Mouse (Mus musculus) cerebellum, adult 18-20 months (tissue): ENCODE results near the gene Ifi35.
A peak's percentile ranks its signal among the peaks of the same experiment; 100 is the strongest.
"Not testable (repeated sequence)": the region's sequence is repeated elsewhere in the genome, so short reads cannot be mapped to it uniquely, and the experiment has no call there.

Source experiments
- DNase-seq, 2 experiments: peaks; one replicate each; pipeline ENCODE4 v3.0.0; 2021

The Ifi35 gene

DNA sequence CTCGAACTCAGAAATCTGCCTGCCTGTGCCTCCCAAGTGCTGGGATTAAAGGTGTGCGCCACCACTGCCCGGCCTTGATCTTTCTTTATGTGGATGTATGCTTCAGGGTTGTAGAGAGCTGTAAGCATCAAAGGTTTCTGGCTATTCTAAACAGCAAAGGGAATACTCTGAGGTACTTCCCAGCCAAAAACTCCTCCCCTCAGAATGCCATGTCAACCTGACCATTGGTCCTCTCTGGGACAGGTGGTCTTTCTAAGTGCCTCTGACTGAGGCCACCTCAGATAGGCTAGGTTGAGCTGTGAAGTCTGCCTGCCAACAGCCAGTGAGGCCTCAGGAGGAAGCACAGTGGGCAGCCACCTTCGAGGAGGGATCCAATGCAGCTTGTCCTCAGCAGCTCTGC lies 692 bp downstream of the Ifi35 start:
- DNase-seq = no peak

DNA sequence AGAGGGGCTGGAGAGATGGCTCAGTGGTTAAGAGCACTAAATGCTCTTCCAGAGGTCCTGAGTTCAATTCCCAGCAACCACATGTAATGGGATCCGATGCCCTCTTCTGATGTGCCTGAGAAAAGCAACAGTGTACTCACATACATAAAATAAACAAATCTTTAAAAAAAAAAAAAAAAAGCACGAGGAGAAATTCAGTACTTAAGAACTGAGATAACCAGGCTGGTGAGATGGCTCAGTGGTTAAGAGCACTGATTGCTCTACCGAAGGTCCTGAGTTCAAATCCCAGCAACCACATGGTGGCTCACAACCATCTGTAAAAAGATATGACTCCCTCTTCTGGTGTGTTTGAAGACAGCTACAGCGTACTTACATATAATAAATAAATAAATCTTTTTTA lies 1.4 kb downstream of the Ifi35 start:
- not testable (repeated sequence) for DNase-seq

DNA sequence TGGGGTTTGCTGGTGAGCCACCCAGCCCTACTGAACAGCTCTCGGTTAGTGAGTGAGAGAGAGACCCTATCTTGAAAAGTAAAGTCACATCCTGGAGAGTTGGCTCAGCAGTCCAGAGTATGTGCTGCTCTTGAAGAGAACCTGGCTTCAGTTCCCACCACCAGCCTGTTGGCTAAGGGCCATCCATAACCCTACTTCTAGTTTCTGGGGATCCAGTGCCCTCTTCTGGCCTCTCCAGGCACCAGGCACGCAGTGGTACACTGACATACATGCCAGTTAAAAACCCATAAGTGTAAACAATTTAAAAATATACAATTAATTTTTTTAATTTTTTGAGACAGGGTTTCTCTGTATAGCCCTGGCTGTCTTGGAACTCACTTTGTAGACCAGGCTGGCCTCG lies 2.2 kb downstream of the Ifi35 start:
- DNase-seq = no peak

DNA sequence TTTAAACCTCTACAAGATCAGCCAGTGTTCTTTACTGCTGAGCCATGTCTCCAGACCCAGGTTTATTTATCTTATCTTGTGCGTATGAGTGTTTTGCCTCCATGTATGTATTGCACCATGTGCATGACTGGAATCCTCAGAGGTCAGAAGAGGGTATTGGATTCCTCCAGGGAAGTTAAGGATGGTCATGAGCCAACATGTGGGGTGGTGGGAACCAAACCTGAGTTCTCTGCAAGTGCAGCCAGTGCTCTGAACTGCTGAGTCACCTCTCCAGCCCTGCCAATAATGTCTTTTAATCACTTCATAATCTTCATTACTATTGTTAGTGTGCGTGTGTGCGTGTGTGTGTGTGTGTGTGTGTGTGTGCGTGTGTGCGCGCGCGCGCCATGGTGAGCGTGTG lies 3.3 kb downstream of the Ifi35 start:
- DNase-seq = no peak

DNA sequence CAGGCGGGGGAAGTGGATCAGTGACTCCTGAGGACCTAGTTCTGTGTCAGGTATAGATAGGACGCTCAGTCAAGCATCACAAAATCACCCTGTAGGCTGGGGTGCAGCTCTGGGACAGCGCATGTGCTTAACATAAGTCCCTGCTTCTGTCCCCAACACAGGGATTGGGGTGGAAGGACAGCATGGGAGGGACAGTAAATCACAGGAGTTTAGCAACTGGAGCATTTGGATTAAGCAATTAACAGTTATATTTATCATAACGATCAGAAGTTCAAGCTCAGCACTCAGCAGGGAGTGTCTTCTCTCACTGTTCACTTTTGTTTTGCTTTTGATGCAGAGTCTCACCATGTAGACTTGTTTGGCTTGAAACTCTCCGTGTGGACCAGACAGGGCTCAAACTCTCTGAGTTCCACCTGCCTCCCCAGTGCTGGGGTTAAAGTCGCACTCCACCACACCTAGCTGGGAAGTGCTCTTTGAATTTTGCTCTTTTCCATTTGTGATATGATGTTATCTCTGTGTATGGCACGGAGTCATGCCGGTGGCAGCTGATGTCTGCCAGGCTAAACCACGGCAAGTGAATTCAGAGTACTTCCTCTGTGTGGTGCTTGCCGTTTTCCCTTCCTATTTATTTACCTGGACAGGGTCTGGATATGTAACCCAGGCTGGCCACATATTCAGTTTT lies 4.0 kb downstream of the Ifi35 start:
- no peak for DNase-seq

DNA sequence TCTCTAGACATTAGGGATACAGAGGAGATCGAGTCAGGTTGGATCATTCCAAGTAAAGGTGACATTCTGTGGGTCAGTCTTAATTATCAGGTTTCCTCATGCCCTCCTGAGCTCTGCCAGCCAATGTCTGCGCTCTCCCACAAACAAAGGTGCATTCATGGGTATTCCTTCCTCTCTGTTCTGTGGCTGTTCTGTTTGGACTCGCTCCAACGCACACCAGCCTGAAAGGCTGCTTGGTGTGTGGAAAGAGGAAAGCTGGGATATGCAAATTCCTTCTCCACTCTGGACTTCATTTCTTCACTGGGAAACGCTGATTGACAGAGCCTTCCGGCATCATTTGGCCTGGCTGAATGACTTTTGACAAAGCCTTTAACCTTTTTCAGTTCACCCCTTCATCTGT lies 6.5 kb downstream of the Ifi35 start:
- no peak for DNase-seq

DNA sequence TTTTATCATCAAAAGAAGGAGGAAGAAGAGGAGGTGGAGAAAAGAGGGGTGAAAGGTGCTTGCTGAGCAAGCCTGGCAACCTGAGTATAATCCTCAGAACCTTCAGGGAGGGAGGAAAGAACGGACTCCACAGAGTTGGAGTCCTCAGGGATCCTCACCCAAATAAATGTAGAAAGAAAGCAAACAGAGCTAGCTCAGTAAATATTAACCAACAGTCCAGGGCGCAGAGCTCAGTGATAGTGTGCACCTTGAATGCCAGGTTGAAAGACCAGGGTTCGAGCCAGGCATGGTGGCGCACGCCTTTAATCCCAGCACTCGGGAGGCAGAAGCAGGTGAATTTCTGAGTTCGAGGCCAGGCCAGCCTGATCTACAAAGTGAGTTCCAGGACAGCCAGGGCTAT lies 7.4 kb downstream of the Ifi35 start:
- DNase-seq = no peak

DNA sequence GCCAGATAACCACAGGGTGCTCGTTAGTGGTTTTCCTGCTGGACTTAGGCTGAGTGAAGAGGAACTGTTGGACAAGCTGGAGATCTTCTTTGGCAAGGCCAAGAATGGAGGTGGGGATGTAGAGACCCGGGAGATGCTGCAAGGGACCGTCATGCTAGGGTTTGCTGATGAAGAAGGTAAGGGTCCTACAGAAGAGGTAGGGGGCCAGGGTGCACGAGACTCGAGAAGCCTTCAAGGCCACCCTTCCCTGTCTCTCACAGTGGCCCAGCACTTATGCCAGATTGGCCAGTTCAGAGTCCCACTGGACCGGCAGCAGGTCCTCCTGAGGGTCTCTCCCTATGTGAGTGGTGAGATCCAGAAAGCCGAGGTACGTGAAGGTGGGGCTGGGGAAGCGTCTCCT lies 9.4 kb downstream of the Ifi35 start:
- DNase-seq = no peak

DNA sequence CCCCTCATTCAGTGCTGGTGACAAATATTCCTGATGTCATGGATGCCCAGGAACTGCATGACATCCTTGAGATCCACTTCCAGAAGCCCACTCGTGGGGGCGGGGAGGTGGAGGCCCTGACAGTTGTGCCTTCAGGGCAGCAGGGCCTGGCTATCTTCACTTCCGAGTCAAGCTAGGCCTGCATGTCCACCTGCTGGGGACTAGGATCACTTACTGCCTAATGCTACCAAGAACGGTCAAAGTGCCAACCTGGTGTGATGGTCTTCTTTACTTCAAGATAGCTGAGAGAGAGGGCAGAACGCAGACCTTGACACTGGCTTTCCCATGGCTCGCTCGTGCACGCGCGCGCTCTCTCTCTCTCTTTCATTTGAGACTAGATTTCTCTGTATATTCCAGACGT lies 10.0 kb downstream of the Ifi35 start:
- no peak for DNase-seq

DNA sequence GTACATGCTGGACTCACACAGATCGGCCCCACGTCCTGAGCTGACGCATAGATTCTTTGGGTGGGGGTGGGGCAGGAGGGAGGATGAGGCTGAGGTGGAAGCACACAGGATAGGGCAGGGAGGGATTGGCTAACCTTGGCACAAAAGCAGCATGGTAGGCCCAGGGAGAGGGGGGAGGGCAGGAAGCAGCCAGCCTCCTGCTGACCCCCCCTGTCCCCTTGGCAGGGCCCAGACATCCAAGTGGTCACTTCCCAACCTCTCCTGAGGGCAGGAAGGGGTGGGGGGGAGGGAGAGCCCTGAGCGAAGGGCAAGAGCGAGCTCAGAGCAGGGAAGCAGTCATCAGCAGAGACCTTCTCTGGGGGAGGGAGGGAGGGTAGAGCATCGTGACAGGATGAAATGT lies 11.5 kb downstream of the Ifi35 start:
- no peak for DNase-seq

DNA sequence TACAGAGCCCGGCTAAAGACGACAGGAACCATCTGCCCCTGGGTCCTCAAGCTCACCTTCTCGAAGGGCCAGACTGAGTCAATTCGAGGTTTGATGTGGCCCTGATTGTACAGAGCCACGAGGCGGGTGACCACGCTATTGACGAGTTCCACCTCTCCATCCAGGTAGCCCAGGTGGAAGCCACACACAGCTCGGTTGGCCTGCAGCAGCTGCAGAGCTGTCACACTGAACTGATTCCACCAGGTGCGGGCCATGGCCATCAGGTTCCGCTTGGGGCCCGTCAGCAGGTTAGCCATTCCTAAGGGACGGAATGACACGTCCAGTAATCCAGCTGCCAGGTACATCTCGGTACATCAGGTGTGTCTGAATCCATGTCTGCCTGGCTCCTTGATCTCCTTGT lies 12.1 kb downstream of the Ifi35 start:
- no peak for DNase-seq

DNA sequence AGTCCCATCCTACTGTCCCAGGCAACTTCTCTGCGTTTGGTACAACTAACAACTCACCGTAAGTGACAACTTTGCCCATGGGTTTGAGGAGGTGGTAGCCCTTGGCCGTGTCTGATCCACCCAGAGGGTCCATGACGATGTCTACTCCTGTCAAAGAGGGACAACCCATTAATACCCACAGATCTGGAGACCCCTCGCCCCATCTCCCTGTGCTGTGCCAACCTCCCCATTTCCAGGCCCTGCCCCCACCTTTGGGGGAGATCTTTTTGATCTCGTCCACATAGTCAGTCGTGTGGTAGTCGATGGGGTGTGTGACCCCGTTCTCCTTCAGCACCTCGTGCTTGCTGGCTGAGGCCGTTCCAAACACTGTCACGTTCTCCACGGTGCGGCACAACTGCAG lies 13.9 kb downstream of the Ifi35 start:
- DNase-seq = no peak

DNA sequence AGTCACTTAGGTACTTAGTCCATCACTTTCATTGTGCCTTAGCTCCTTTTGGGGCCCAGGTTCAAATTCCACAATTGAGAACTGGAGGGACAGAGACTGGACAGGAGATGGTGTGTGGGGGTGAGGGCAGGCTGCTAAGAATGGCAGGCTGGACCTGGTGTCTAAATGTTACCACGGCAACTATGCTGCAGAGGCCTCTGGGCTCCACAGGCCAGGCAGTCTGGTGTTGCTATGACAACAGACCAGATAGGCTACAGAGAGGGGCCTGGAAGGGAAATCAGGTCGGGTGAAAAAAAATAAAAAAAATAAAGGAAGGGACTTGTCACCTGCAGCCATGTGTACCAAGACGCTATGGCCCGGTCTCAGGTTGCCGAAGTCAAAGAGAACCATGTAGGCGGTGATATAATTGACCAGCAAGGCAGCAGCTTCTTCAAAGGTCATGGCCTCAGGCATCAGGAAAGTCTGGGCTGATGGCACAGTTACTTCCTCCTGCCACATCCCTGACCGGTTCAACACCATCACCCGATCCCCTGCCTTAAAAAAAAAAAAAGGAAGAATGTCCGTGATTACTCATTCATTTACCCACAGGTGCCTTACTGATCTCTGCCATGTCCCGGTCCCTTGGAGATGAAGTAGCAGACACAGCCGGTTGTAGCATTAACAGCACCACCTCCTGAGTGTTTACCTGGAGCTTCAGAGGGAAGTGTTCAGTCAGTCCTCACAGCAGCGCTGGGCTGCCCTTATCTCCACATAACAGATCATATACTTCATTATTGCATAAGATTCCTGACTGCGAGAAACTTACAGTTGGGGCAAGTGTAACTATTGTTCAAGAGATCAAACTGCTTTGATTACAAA lies 14.6 kb downstream of the Ifi35 start:
- no peak for DNase-seq

DNA sequence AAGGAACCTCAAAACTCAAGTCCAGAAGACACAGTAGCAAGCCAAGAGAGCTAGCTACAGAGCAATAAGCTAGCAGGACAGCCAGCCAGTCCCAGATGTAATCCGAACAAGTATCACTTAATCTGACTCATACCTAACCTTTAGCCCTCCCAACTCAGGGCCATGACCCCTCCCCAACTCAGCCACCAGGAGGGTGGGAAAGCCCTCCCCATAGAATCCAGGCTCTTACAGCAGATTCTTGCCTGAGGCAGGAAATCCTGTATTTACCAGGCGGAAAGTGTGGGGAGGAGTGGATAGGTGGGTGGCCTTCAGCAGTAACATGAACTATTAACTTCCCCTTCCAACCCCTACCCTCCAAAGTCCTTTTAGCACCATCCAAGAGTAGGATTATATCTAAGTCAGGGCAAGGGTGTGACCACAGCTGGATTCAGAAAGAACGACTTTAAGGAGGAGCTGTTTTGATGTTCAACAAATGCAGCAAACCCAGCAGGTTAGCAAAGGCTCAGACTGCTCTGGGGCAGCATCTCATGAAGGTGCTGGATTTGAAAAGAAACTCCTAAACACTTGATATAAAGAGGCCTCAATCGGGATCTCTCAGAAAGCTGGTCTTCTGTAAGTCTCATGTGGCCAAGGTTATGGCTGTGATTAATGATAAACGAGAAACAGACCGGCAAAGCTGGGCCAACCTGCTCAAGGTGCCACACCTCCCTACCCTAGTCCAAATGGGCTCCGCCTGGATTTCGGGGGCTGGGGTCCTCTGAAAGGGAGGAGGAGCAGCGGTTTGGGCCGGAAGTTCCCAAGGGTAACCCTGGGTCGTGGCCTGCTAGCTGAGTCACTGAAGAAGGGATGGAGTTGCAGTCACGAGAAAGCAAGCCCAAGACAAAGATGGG lies 16.2 kb downstream of the Ifi35 start, which contains the start of gene Rnd2:
Gene Rnd2, plus strand, starts transcription at position 789 of the 890 bp plus-strand sequence.
- no peak for DNase-seq

DNA sequence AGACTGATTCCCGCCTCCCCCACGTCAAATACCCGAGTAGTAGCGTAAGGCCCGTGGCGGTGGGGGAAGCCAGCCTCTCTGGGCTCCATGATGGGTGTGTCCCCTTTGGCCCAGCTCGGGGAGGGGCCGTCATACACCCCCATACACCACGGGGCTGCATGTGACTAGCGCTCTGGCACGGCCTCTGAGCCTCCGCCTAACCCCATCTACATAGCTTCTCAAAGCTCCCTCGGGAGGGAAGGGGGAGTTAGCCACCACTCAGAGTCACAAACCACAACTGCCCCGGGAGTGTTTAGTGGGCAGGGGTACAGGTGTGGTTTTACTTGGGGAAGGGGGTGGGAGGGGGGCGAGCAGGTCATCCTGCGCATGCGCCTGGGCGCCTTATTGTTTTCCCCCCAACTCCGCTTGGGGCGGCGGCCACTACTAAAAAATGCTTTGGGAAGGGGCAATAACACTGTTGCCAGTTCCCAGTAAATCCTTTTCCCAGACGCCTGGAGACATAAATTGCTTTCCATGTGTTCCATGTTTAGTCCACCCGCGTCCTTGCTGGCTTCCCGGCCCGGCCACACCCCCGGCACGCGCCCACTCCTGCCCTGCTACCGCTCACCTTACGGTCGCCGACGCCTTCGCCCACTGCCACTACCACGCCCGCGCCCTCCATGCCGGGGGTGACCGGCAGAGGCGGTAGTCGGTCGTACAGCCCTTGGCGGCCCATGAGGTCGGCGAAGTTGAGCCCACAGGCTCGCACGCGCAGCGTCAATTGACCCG lies 17.1 kb downstream of the Ifi35 start:
- DNase-seq = peak; percentile 18 to 22

DNA sequence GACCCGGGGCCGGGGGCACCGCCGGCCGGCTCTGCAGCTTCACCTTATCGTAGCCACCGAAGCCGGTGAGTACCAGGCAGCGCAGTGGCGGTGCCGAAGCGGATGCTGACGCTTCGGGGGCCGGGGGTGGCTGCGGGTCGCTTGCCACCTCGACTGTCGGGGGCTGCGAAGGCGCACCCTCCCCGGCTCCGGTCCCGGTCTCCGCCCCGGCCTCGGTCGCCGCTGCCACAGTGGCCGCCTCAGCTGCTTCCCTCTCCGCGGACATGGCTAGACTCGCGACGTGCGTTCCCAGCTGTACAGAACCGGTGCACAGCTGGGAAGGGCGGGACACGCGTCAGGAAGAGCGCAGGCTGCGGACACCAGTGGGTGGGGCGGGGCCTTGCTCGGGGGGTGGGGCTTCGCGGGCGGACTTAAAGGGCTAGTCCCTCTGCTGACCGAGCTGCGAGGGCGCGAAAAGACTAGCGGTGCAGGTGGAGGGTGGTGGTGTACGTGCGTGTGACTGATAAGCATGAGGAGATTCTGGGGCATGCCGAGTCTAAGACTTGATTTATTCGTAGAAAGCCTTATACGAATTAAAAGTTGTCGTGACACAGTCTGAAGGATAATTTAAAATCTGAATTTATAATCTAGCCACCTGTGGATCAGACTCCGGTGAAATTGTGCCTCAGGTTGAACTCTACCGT lies 17.8 kb downstream of the Ifi35 start, which contains the start of gene Vat1:
Gene Vat1, minus strand, starts transcription at position 362 of the 683 bp plus-strand sequence.
- DNase-seq = peak; percentile 64 to 66

DNA sequence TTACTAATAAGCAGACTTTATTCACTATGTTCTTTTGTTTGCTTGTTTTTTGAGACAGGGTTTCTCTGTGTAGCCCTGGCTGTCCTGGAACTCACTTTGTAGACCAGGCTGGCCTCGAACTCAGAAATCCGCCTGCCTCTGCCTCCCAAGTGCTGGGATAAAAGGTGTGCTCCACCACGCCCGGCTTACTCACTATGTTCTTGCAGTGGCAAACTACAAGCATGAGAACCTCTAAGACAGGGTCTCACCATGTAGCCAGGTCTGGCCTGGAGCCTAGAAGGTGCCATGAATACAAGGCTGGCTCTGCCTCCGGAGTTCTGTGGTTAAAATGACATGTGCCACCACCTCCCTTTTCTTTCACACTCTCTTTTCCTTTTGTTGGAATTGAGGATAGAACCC lies 18.3 kb downstream of the Ifi35 start:
- not testable (repeated sequence) for DNase-seq

DNA sequence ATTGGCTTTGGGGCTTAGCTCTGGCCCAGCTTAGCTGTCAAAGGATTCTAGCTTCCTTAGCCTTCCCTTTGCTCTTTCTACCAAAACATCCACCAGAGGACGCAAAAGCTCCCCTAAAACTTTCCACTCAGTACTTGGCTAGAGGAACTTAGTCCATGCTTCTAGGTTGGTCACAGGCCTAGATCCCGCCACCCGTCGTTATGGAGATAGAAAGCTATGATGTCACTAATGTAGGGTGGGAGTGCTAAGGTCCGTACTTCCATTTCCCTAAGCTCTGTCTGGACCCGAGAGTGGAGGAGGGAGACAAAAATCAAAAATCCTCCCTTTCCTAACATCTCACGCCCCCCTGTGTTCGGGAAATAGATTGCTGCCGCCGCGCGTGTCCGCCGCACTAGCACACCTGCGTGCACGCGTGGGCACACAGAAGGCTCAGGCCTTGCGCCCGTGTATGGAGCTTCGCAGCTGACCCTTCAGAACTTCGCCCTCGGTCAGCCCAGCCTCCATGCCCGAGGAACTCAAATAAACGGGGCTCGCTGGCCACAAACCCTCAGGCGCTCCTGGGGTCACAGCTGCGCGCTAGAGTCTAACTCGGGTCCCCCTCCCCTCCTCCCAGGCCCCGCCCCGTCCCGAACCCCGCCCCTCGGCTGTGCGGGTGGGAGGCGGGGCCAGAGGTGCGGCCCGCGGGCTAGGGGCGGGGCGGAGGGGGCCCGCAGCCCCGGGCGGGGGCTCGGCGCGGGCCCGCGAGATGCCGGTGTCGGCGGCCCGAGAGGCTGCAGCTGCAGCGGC lies 19.5 kb downstream of the Ifi35 start:
- peak; percentile 59 to 76 for DNase-seq

DNA sequence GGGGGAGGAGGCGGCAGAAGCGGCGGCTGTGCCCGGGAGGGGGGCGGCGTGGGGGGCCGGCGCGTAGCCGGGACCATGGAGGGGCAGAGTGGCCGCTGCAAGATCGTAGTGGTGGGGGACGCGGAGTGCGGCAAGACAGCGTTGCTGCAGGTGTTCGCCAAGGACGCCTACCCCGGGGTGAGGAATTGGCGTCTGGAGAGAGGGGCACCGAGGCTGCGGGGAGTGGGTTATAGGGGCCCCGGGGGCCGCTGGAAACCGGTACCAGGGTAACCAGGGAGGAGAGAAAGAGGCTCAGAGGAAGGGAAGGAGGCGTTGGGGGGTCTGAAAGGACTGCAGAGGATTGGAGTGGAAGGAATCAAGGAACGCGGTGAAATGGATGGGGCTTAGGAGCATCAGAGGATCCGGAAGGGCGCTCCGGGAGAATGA lies 20.1 kb downstream of the Ifi35 start:
- DNase-seq = peak in 1 of 2 experiments; percentile 24

DNA sequence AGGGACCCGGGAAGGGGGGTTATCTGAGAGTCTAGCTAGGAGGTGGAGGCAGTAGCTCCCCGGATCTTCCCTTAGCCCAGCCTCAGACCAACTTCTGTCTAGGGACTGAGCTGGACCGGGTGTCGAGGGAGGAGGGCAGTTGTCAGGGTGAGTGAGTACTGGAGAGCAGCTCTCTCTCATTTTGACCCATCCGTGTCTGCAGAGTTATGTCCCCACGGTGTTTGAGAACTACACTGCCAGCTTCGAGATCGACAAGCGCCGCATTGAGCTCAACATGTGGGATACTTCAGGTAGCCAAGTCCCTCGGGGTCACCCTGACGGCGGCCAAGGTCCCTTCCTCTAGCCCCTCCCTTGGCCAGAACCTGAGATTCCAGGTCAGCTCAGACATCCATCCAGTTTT lies 20.5 kb downstream of the Ifi35 start:
- DNase-seq = peak in 1 of 2 experiments; percentile 27

DNA sequence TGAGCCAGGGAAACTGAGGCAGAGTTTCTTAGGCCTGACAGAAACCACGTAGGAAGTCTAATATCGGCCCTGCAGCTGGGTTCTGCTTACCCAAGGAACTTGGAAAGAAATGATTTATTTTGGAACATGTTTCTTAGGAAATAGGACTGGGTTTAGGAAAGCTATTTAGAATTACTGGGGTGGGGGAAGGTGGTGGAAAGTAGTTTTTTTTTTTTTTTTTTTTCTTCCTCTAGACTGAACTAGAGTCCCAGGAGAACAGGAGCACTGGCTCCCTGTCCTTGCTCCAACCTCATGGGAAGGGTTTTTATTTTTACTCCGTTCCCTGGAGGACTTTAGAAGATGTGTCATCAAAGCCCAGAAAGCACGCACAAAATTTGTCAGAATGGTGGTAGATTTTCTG lies 20.9 kb downstream of the Ifi35 start:
- DNase-seq = no peak
